Mouse (Mus musculus): Measurements from ENCODE around the gene Rnf212b.

Gene Rnf212b

DNA sequence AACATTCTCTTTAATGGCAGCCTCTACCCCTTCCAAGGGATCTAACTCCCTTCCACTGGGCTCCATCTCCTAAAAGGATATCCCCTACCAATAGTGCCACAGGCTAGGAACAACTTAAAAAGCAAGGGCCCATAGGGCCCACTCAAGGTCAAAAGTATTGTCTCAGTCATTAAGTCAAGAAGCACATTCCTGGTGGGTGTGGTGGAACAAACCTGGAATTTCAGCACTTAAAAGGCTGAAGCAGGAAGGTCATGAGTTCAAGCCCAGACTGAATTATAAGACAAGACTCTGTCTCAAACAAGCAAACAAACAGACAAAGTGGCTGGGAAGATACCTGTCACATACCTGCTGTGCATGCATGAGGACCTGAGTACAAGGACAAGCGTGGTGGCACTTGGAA is 18.0 kb upstream of the Rnf212b start:
- in situ Hi-C loops (cut with MboI; ENCODE audit: low sequenced_read_pairs): no loop called here

DNA sequence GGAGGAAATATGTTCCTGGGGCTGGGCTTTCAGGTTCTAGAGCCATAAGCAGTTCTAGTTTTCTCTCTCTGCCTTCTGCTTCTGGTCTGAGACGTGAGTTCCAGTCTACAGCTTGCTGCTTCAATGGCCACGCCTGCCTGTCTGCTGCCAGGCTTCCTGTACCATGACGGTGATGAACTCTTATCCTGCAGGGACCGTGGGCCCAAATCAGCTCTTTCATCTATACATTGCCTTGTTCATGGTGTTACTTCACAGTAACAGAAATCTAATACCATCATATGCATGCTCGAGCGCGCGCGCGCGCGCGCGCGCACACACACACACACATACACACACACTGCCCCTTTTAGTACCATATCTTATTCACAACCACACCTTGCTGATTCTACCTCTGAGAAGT is 17.2 kb upstream of the Rnf212b start:
- in situ Hi-C loops (cut with MboI; ENCODE audit: low sequenced_read_pairs): no loop called here

DNA sequence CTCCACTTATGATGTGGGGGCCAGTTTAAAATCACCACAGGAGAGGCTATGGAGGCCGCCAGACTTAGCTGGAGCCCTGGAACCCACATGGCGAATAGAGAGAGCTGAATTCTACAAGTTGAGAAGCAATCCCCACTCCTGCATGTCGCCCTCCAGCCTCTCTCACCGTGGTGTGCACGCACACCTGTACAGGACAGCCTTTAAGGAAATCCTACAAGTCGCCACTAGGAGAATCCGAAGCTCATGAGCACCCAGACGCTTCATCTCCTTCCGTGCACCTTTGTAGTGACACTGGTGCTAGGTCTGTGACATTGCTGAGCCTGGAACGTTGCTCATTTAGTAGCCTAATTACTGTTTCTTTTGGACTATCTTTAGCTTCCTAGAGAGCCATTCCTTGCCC is 14.3 kb upstream of the Rnf212b start:
- in situ Hi-C loops (cut with MboI; ENCODE audit: low sequenced_read_pairs): no loop called here

DNA sequence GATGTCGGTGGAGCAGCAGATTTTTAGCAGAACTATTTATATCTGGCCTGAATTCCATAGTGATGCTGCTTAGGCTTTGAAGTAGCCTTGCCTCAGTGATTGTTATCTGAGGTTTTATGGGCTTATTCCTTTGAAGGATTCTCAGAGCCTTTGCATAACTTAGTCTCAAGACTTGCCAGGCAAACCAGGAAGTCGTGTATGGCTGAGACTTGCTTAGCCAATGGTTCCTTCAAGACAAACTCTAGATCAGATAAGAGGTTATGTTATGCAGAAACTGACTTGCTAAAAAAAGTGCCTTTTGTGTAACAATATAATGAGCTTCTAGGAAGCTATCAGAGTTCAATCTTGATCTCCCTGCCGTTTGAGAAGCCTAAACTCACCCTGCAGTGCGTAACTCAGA is 11.5 kb upstream of the Rnf212b start:
- in situ Hi-C loops (cut with MboI; ENCODE audit: low sequenced_read_pairs): no loop called here

DNA sequence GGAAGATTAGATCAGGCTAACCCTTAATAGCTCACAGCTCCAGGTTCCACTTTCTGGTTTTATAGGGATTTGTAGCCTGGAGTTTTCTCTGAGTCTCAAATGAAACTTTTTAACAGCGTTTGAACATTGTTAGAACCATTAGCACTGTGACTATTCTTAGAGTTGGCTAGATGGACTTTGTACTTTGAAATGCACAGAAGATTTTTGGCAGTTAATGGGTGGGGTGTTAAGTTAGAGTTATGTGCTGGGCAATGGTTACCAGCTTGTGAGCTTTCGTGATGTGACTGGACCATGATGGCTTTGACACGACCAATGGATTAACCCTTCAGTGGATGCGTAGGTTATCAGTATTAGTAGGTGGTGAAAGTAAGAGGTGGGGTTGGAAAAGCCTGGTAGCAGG is 7.8 kb upstream of the Rnf212b start:
- in situ Hi-C loops (cut with MboI; ENCODE audit: low sequenced_read_pairs): no loop called here

DNA sequence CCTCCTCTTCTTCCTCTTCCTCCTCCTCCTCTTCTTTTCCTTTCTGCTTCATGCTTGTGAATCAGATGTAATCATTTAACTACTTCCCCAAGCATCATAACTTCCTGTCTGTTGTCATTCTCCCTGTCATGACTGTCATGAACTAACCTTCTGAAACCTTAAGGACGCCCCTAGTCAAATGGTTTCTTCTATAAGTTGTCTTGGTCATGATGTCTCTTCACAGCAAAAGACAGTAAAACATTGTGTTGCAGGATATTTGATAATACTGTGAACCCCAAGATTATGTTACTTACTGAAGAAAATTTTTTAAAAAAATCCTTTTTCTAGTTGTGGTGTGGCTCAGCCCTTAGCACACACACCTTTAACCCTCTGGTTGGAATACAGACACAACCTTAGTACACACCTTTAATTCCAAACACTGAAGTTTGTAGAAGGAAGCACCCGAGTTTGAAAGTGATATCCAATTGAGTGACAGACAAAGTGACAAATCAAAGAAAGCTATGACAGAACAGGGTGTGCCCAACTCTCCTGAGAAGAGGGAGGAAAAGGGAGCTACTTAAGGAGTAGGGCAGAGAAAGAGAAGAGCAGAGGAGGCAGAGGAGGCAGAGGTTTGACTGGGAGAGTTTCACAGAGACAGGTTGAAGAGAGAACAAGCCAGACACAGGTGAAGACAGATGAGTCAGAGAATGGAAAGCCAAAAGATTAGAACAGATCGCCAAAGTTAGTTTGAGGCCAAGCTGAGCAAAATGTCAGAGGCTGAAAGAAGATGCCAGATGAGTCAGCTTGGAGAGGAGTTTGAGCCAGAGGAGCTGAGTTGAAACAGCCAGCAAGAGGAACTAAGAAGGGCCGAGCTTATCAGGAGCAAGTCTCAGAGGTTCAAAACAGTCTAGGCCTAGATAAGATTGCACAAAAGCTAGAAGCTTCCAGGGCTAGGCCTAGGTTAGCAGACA is 4.9 kb upstream of the Rnf212b start:
- in situ Hi-C loops (cut with MboI; ENCODE audit: low sequenced_read_pairs): no loop called here

DNA sequence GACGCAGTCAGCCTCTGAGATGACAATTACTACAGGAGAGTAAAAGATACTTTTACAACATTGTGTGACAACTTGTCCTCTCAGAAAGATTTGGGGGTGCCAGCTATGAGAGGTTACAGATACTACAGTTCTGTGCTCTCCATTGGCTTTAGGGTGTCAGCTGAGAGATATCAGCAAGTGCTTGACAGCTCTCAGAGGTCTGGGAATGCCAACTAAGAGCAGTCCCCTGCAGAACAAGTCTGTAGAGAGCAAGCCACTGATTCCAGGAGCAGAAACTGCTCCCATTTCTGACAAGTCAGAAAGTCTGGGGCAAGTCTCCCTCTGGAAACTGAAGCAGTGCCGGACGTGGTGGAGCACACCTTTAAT is 4.3 kb upstream of the Rnf212b start:
- in situ Hi-C loops (cut with MboI; ENCODE audit: low sequenced_read_pairs): no loop called here

DNA sequence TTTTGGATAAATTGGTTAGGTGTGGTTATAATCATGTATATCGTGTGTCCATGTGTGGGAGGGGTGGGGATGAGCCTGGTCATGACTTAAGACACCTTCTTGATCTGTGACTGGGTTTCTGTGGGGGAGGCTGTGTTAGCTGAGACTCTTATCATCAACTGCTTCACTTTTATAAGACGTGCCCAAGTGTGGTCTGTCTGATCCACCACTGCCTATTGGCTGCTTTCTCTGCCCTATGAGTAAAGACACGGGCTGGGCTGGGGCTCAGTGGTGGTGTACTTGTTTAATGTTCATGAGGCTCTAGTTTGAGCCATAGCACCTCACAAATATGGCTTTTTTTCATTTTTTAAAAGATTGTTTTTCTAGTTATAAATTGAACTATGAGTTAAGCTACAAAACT is 1.8 kb downstream of the Rnf212b start:
- in situ Hi-C loops (cut with MboI; ENCODE audit: low sequenced_read_pairs): no loop called here

DNA sequence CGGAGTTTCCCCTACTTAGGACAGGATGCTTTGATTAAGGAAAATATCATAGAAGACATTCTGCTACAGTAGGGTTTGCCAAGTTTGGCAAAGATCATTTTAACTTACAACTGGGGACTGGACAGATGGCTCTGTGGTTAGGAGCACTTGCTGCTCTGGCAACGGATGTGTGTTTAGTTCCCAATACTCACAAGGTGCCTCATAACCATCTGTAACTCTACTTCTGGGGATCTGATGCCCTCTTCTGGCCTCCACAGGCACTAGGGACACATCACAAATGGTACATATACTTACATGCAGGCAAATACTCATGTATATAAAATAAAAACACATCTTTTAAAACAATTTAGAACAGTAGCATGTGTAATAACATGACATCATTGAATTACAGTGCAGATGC is 3.9 kb downstream of the Rnf212b start:
- in situ Hi-C loops (cut with MboI; ENCODE audit: low sequenced_read_pairs): no loop called here

DNA sequence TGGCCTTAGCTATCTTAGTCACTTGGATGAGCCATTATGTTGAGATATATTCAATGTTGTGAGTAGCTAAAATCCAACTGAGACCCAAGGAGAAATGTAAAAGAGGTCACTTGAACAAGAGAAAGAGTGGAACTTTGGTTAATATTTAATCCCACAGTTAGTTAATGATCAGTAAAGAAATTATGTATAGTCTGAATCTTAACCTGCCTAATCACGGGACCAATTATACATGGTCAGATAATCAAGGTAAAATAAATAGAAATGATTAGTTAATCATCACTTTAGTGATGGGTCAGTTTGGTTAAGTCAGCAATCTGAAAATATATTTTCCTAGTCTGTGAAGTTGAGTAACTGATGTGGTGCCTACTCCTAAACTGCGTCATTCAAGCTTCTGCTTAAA is 8.4 kb downstream of the Rnf212b start:
- in situ Hi-C loops (cut with MboI; ENCODE audit: low sequenced_read_pairs): no loop called here

DNA sequence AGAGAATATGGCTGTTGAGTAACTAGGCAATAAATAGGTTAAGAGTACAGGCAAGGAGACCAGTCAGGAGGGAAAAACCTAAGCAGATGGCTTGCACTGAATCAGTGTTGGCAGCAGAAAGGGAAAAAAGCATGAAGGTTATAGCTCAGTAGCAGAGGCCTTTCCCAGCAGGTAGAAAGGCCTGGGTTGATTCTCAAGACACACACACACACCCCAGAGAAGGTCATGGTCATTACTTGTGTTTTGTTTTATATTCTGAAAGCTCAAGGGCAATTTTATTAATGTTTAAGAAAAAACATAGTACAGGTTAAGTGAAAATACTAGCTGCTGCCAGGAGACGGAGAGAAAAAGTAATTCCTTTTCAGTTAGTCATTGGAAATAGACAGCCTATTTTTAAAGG is 9.8 kb downstream of the Rnf212b start:
- in situ Hi-C loops (cut with MboI; ENCODE audit: low sequenced_read_pairs): no loop called here

DNA sequence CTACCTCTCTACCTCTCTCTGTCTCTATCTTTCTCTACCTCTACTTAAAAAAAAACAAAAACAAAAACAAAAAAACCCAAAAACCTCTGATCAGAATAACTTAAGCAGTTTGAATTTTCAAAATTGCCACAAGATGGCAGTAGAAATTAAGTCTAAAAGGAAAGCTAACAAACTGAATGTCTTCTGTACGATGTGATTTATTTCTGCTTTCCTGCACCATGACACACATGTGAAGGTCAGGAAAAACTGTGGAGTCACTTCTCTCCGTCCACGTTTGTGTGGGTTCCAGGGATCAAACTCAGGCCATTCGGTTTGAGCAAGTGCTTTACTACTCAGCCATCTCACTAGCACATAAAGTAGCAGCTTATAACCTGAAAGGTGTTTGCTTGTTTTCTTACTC is 29.5 kb downstream of the Rnf212b start:
- in situ Hi-C loops (cut with MboI; ENCODE audit: low sequenced_read_pairs): loop anchor here (10.0 kb wide), 1 partner anchor 171 kb away; the partner anchor contains the start of gene Ngdn

DNA sequence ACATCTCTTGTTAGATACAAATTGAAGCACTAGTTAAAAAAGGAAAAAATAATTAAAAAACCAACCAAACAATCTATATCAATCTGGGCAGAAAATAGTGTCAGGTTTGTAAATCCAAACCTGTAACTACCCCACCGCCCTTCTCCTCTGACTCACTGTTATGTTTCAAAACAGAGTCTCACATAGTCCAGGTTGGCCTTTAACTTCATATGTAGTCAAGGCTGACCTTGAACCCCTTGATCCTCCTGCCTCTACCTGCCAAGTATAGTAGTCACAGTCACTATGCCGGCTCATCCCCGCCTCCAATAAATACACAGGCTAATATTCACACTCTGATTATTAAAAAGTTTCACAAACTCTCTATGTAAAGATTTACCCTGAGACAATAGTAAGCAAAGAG is 41.8 kb downstream of the Rnf212b start:
- in situ Hi-C loops (cut with MboI; ENCODE audit: low sequenced_read_pairs): no loop called here

DNA sequence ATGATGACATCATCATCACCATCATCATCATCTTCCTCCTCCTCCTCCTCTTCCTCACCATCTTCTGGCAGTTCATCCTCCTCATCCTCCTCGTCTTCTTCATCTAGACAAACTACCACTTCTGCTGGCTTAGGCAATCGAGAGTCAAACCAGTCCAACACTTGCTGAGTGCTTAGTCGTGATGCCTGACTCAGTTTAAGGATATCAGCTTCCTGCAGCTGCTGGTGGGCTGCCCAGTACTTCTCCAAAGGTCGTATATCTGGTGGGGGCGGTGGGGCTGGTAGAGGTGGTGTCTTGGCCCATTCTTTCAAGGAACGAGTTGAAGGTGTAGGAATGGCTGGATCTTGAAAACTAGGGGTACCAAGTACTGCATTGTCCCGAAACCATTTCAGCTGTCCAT is 42.8 kb downstream of the Rnf212b start:
- in situ Hi-C loops (cut with MboI; ENCODE audit: low sequenced_read_pairs): no loop called here

DNA sequence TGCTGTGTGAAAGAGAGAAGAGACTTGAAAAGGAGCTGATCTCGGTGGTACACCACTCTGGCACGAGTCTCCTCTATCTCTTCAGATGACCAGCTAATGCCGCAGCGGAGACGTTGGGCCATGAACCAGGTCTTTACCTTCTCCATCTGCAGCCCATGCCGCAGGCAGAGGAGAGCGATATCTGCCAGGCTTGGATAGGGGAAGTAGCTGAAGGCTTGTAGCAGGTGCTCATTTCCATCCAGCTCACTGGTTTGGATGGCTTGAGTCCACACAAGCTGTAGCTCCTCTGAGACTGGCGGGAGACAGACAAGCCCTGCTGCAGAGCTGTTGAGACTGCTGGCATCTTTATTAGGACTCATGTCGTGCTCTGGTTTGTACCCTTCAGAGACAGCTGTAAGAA is 44.0 kb downstream of the Rnf212b start:
- in situ Hi-C loops (cut with MboI; ENCODE audit: low sequenced_read_pairs): no loop called here

DNA sequence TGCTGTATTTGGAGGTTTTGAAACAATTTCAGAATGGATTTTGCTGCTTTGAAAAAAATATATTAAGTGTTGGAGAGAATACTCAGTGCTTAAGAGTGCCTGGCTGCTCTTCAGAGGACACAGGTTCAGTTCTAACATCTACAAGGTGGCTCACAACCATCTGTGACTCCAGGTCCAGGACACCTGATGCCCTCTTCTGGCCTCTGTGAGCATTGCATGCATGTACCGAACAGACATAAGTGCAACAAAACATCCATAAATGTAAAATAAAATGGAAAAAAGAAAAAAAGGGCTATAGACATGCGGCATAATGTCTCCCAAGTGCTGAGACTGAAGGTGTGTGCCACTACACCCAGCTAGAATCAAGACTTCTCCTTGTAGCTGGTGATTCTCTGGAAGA is 46.6 kb downstream of the Rnf212b start:
- in situ Hi-C loops (cut with MboI; ENCODE audit: low sequenced_read_pairs): no loop called here

DNA sequence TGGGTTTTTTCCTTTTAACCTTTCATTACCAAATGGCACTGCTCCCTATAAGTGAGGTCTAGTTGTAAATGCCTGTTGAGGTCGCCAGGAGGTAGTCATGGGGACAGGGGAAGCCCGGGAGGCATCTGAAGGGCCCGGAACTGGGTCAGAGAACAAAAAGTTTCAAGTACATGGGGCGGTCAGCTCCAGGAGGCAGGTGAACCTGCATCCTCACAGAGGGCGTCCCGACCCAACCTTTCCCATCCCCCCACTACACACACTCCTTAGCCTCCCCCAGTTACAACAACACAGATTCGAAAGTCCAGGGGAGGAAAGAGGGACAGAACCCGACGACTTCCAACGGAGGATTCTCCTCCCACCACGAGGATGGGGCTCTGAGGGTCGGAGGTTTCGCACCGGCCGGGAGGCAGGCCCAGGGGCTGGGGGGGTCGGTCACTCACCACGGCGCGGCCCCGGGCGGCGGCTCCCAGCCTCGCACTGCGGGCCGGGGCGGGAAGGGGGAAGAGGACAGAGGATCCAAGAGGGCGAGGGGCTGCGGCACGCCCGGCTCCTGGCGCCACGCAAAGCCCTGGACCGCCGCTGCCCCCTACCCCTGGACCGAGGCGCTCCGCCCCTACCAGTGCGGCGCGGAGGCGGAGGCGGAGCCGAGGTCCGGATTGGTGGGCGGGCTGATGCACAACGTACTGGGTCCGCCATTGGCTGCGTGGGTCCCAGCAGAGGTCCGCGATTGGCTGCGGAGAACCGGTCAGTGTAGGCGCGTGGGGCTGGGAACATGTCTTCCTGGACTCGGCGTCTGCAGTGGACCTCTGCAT is 49.8 kb downstream of the Rnf212b start:
- in situ Hi-C loops (cut with MboI; ENCODE audit: low sequenced_read_pairs): no loop called here

DNA sequence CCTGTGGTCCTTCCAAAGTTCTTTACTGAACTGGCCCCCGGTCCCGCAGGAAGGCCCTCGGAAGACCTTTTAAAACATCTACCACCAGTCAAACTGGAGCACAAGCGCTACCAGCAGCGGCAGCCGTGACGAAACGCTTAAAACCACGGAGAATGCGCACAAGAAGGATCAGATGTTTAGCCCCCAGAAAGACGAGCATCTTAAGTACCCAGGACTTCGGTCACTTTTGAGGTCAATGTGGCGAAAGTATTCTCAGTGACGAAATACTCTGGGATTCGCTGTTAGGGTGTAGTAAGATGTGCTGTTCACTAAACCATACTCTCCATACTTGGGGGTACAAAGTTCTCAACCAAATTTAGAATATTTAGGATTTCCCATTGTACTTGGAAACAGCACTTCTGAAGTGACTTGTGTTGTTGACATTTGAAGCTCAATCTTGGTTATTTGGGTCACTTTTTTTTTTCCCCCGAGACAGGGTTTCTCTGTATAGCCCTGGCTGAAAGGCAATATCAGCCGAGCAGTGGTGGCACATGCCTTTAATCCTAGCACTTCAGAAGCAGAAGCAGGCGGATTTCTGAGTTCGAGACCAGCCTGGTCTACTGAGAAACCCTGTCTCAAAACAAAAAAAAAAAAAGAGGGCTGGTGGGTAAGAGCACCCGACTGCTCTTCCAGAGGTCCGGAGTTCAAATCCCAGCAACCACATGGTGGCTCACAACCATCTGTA is 50.5 kb downstream of the Rnf212b start:
- in situ Hi-C loops (cut with MboI; ENCODE audit: low sequenced_read_pairs): no loop called here

DNA sequence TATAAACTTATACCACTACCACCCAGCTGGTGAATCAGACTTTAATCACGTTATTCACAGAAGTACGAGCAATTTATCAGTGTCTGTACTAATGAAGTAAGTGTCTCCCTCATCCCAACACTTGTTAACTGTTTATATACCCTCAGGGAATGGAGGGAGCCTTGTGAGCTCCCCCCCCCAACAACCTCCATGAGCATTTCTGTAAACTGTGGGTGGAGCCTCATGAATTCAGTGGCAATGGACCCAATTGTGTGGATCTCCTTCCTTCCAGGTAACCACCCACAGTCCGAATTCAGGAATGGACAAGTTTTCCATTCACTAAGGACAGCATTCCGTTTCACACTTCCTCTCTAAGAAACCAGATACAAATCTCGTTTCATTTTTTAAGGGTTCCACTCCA is 51.7 kb downstream of the Rnf212b start:
- in situ Hi-C loops (cut with MboI; ENCODE audit: low sequenced_read_pairs): no loop called here

DNA sequence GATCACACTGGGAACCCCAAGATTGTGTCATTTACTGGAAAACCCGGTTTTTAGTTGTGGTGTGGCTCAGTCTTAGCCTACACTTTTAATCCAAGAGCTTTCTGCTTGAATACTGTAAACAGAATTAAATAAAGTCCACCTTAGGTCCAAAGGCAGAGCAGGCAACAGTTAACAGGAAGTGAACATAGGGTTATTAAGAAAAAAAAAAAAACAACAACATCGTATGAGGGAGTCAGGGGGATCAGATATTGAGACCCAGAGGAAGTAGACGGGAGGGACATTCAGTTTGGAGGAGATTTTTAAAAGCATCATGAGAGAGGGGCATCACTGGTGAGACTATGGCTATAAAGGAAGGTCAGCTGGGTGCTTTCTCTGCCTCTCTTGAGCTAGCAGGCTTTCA is 52.3 kb downstream of the Rnf212b start:
- in situ Hi-C loops (cut with MboI; ENCODE audit: low sequenced_read_pairs): no loop called here

DNA sequence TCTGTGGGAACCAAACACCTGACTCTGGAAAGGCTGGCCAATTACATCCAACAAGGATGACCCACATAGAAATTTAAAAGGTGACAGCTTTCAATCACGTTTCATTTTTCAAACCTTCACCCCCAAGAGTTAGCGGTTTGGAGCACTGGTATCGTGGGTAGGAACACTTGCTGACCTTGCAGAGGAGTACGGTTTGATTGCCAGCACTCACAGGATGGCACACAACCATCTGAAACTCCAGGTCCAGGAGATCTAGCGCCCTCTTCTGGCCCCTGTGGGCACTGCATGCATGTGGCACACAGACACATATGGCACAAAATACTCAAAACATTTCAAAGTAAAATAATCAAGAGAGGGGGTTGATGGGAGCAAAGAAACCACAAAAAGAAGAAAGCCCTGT is 53.0 kb downstream of the Rnf212b start:
- in situ Hi-C loops (cut with MboI; ENCODE audit: low sequenced_read_pairs): no loop called here
